Mouse (Mus musculus) liver, postnatal 0 days (tissue): Measurements from ENCODE around the gene Sypl2.

Experiments
- CTCF ChIP-seq: sonication (generic); IDR thresholded peaks from 2 replicates; pipeline ENCODE4 v1.5.1; 2016; ENCODE audit warnings: antibody characterized with exemption, low read depth
- EP300 ChIP-seq: IDR thresholded peaks from 2 replicates; pipeline ENCODE4 v1.6.1; 2016; ENCODE audit warnings: antibody characterized with exemption, low read depth, mild to moderate bottlenecking

- no peak for TF ChIP-seq CTCF
- TF ChIP-seq EP300: no peak
These were observed 39.2 kb downstream of the Sypl2 start for GRCm38 (mm10) chr3:108187111-108187795.
